Mouse (Mus musculus) 3134 (cell line): ENCODE results near the gene Stat5a.

ENCODE experiments used
- DNase-seq: peaks from one replicate; pipeline ENCODE4 v3.0.0-alpha.2; 2011; ENCODE audit warnings: low spot score; ENCODE audit not compliant: insufficient read length; ENCODE audit errors: extremely low read depth

Stat5a gene

DNA sequence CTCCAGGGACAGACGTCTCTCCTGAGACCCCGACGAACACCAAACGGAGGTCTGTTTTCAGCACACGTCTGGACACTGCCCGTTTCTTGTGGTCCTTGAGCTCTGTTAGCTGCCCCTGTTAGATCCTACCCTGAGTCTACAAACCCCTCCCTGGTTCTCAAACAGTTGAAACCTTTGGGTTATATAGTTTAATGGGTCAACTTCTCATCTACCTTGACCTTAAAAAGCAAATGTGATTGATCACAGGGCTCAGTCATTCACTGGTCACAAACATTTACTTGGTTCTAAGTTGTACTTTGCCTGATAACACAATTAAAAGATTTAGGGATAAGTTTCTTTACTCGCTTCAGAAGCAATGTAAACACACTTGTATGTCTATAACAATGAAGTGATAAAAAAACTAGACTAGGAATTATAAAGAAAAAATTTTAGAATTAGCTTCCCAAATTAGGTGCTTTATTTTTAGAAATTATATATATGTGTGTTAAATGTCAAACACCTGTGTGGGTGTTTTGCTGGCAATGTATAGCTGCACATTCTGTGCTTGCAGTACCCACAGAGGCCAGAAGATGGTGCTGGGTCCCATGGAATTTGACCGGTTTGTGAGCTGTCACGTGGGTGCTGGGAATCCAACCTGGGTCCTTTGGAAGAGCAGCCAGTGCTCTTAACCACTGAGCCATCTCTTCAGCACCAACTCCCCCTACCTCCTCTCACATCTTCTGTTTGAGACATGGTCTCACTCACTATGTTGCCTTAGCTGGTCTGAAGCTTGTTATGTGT lies 22.0 kb upstream of the Stat5a start:
- DNase-seq, result no peak

DNA sequence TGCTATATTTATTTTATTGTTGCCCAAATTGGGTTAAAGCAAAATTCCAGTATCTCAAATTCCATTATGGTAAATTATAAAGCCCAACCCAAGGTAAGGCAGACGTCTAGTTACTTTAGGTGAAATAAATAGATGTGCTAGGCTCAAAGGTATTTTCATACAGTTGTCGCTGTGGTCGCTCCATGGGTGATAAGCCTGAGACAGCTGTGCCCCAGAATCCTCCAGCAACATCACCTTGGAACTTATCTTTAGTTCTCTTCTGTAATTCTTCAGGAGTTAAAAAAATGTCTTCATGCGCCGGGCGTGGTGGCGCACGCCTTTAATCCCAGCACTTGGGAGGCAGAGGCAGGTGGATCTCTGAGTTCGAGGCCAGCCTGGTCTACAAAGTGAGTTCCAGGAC lies 20.3 kb upstream of the Stat5a start:
- no peak for DNase-seq

DNA sequence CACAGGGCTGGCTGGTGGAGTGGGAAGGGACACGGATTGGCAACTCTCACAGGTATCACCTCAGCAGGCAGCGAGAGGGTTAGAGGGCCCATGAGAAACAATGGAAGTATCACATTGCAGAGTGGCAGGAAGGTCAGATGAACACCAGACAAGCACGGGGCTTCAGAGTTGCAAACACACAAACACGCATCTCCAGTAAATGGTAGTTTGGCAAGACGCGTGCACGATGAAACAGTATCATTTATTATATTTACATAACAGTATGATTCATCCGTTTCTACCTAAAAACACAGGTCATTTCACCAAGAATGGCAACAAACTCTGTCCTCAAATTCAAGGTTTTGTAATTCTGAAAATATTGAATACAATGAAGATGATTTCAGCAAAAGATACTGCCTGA lies 19.6 kb upstream of the Stat5a start:
- no peak for DNase-seq

DNA sequence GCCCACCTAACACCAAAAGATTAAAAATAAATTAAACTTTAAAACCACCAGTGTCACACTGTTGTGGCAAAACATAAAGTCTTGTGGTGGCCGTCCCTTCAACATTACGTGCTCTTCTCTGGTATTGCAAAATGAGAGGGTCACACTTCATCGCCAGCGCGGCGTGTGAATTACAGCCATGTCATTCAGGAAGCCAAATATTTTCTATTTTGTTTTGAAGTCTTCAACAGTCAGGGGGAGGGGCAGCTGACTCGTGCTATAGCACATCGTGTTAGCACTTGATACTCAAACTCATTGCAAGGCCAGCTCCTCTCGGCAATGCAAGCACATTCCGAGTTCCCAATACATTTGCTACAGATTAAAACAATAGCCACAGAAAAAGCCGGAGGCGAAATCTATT lies 18.3 kb upstream of the Stat5a start:
- DNase-seq, result no peak

DNA sequence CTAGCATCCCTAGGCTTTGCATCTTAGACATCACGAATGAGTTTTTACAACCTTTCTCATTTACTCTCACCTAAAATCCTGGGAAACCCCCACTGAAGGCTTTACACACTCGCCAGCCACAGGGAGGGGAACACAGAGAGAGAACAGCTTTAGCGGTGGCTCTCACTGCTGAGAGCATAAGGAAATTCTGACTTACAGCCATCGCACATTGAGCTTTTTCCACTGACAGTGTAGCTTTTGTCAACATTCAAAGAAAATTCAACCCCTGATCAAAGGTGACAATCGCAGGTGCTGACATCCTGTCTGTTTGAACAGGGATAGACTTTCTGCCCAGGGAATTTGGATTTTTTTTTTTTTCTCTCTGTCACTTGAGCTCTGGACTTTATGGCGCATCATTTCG lies 17.1 kb upstream of the Stat5a start:
- no peak for DNase-seq

DNA sequence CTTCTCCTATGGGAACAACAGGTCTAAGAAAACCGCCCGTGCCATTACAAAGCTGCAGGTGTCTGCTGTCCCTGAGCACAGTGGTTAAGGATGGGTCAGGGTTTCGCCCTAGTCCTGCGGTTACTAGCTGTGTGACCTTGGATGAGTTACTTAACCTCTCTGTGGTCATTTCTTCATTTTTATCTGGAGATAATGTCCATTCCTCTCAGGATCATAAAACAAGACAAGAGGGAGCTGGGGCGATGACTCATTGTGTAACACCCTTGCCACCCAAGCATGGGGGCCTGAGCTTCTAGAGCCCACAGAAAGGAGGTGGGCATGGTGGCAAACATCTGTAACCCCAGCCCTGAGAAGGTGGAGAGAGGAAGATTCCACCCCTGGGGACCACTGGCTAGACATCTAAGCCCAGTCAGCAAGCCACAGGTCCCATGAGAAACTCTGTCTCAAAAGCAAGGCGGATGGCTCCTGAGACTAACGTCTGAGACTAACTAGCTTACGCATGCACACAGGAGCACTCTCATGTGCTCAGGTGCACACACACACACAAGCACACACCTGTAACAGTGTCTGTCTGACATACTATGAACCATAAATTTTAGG lies 16.0 kb upstream of the Stat5a start:
- no peak for DNase-seq

DNA sequence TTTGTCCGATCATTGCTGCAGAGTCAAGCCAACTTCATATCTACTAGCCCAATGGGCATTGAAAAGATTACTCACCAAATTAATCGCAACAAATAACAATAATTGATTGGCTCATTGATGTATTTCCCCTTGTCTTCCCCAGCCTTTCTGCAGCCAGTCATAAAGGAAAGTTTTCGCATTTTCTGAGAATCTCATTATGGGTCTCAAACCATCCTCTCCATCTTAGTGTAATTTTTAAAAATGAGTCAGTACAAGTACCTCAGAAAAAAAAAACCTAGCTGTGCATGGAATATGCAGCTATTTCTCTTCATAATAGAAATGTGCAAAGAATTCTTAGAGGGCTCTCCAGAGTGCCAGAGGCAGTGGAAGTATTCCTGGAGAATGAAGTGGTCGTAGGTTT lies 15.0 kb upstream of the Stat5a start:
- no peak for DNase-seq

DNA sequence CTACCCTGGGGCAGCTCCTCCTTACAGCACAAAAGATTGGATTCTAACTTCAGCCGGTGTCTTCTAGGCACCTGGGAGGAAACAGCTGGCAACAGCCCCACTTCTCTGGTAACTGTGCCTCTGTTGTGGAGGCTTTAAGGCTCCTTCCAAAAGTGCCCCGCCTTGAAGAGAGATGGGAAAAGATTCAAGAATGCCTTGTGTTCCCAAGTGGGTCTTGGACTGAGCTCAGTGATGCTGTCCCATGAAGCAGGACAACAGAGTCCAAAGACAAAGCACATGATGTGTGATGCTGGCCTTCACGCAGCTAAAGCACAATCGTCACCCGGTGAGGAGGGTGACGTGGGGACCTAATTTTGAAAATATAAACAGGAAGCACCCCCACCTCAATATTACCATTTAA lies 13.4 kb upstream of the Stat5a start:
- DNase-seq, result no peak

DNA sequence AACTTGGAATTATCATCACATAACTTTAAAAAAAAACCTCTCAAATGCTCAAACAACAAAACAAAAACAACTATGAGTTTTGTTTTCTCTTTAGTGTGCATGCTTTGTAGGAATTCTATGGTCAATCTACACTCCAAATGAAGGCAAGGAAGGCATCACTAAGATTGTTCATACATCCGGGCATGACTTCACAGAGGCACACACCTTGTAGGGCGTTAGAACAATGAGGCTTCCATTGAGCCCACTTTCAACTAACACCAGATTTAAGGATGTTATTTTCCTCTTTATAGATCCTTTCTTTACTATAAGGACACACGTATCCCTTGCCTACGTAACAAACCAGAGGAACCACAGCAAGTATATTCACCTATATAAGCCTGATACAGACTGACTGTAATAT lies 11.6 kb upstream of the Stat5a start:
- DNase-seq, result no peak

DNA sequence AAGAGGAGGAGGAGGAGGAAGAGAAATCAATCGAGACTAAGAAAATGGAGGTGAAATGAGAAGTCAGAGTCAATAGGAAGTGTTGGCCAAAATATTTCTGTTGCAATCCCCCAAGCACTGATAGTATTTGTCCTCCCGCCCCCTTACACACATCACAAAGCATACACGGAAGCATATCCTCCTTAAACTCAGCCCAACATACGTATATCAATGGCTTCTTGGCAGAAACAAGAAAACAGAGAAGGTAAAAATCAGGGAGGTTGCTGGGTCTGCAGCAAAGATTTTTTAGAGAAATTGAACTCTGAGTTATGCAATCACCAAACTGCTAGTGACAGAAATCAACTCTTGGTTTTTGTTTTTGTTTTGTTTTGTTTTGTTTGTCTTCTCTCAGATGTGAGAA lies 11.1 kb upstream of the Stat5a start:
- no peak for DNase-seq

DNA sequence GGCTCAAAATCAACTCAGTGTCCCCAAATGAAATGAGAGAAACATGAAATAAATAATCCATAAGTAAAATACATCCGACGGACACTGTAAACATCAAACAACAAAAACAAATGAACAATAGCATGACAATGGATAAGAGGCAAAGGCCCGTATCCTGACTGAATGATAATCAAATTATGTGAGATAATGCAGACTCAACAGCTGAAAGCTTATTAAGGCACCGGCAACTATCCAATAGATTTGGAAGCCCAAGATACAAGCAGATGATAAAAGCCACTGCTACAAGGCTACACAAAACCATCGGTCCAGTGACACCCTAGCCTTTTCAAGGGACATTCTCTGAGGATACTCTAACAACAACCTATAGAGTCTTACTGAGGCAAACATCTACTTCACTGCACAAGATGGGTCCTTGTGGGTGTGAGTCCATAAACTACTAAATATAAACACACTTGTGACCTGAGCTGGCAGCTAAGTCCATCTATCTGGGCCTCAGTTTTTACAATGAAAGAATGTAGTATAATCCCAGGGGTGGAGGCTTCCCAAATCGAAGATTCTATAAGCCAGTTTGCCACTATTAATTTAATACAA lies 10.3 kb upstream of the Stat5a start:
- DNase-seq, result no peak

DNA sequence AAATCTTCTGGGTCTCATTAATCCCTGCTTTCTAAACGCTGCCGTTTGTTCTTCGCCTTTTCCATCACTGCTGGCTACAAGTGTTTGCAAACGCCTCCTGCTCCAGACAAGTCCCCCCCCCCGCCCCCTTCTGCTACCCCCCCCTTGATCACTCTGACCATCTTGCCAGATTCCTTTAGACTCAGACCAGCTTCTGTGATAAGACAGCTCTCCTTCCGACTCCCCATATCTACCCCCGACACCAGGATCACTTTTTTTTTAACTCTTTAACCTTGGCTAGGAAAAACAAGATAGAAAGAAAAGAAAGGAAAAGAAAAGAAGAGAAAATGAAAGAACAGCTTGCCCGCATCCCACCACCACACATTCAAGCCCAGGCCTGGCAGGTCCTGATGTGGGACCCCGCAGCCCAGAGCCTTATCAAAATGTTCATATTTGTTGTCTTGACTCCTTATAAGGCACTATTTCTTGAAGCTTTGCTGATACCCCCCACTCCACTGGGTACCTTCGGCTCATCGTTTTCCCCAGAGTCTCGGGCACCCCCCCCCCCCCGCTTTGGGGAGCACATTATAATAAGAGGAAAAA lies 9.6 kb upstream of the Stat5a start:
- DNase-seq, result no peak

DNA sequence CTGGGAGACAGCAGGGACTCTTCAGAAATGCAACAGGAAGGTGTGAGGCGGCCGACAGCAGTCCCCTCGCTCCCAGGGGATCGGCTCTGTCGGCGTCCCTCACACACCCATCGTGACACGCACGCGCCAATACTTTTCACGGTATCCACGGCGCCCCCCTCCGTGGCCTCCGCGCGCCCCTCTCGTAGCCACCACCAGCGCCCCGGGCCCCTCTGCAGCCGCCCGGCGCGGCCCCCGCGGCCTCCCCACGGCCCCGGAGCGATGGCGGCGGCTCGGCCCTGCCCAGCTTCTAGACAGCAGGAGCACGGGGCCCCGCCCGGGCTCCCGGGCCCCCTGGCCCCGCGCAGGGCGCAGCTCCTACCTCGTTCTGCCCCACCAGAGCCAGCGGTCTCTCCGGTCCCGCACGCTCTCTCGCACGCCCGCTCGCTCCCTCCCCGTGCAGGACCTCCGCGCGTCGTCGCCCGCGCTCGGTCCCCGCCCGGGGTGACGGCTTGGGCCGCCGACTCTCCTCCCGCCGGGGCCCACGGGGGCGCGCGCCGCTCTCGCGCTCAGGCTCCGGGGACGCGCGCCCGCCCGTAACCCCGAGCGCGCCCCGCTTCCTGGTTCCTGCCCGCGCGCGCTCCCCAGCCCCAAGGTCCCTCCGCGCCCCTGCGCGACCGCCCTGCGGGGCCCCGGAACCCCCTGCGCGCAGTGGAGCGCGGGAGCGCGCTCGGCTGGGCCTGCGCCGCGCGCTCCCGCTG lies 8.9 kb upstream of the Stat5a start, which contains the start of gene Stat5b:
Gene Stat5b (minus strand): TSS at position 687 of the 740 bp plus-strand sequence.
- peak; percentile 82 for DNase-seq

DNA sequence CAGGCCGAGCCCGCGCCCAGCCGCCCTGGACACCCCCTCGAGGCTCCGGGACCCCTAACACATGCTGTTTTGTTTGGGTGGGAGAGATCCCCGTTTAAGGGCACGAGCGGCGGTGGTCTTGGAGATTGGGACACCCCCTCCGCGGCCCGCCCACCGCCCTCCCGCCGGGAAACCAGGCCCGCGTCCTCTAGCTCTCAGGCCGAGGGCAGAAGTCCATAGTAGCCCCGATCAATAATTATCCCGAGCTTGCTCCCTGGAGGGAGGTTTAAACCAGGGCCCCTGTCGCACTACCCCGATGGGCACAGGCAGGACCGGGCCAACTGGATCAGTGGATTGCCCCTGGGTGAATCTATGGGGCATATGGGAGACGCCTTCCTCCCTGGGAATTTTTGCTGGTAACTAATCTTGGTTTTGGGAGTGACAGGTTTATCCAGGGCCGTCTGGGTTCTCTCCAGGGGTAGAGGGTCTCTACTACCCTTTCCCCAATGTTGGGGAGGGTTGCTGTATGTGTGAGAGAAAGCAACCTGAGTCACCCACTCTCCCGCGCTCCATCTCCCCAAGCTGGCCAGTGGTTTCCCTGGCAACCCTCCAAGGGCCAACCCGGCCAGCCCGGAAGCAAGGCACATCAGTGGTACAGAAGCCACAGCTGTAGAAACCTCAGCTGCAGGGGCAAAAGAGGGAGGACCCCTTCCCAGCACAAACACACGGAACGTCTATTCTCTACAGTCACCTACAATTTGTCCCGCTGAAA lies 8.2 kb upstream of the Stat5a start:
- peak; percentile 79 for DNase-seq

DNA sequence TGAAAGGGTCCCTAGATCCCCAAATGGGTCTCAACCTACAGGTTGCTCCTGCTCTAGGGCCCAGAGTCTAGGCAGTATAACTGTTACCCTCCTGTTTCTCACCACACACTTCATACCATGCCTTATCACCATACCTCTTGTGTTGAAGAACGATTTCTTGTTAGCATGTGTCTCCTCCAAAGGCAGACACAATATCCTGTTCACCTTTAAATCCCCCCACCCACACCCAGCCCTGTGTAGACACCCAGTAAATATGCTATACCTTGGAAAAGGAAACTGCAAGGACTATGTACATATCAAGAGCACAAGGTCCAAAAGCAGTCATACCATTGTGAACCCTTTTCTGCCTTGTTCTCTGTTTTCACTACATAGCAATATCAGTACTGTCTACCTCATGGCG lies 7.1 kb upstream of the Stat5a start:
- no peak for DNase-seq

DNA sequence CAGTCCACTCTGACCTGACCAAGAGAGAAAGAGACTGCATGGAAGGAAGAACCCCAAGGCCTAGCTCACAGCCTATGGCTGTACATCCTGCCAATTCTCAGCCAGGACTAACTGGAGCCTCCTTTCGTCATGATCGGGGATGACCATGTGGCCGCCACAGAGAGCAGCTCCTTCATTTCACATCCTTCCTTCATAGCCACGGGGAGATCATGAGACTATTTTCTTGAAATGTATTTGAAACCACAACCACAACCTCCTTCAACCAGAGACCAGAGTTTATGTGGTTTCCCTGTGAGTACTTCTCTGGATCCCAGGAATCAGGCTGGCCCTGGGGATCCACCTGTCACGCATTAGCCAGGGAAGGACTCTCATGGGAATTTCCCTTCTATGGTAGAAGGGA lies 6.1 kb upstream of the Stat5a start:
- DNase-seq, result no peak

DNA sequence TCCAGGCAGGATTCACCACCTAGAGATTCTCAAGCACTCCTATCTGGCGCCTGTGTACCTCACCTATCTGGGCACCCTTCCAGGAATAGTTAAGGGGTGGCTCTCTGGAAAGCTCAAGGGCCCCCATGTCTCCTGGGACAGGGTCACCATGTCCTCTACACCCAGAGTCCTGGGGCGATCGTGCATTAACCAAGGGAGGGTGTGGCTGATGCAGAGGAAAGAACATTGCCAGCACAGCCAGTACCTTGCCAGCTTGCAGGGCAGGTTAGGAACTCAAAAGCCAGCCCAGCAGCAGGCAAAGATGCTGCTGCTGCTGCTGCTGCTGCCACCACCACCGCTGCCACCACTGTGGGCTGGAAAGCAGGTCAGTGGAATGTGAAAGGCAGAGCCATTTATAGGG lies 4.9 kb upstream of the Stat5a start:
- no peak for DNase-seq

DNA sequence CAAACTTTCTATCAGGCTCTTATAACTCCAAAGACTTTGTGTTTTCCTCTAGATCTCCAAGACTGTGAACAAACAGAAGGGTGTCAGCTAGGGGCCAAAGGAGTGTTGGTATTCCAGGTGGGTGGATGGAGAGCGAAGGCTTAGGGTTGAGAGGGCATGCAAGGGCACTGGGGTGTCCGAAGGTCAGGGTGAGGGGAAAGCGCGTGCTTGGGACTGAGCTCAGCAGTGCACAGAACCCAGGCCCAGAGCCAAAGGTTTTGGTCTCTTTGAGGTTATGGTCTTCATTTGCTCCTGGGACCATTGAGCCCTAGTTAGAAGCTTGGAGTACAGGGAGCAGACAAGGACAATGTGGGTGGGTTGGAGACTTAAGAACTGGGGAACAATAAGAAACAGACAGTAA lies 4.0 kb upstream of the Stat5a start:
- DNase-seq, result no peak

DNA sequence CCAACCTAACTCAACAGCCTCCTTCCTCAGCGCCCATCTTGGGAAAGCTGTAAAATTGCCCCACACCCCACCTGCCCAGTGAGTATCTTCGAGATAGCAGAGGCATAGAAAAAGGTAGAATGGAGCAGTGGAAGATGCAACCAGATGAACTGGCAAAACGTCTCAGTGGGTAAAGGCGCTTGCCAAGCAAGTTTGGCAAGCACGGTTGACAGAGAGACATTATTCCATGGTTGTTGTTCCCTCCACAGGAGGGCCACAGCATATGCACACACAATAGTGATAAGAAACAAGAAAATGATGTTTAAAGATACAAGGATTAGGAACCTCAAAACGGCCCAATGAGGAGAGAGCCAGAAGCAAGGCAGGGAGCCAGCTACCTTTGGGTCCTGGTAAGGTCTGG lies 1.2 kb upstream of the Stat5a start:
- no peak for DNase-seq

DNA sequence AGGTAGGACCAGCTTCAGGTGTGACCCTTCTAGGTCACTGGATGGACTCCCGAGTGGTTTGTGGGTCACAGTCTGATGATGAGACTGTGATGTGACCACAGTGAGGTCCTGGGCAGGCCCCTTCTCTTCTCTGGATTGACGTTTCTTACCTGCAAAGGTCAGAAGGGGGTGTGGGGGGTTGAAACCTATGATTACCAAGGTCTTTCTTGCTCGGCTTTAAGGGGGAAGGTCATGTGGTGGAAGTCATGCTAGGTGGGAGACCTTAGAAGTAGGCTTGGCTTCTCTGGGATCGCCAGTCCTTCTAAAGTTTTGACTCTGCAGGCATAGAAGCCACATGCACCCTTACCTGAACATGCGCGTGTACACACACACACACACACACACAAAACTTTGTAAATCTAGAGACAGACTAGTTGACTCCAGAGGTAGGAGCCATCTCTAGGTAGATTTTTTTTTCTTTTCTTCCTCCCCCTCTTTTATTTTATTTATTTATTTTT lies 476 bp downstream of the Stat5a start:
- DNase-seq, result no peak
